Mouse (Mus musculus) small intestine, adult 2 months (tissue): Measurements from ENCODE around the gene Itsn1.

Experiments used
- CTCF ChIP-seq: fragments of 200-500 bp; IDR thresholded peaks from 2 replicates; pipeline ENCODE4 v1.5.1; 2012; ENCODE audit warnings: low read depth, mild to moderate bottlenecking, control low read depth, inconsistent platforms, low read length, moderate library complexity, mixed read lengths; ENCODE audit not compliant: insufficient replicate concordance, insufficient read length; ENCODE audit errors: extremely low read depth
- POLR2A ChIP-seq: fragments of 200-500 bp; IDR thresholded peaks from 2 replicates; pipeline ENCODE4 v1.6.1; 2012; ENCODE audit warnings: low read depth, mild to moderate bottlenecking, control low read depth, inconsistent platforms, low read length, moderate library complexity

DNA sequence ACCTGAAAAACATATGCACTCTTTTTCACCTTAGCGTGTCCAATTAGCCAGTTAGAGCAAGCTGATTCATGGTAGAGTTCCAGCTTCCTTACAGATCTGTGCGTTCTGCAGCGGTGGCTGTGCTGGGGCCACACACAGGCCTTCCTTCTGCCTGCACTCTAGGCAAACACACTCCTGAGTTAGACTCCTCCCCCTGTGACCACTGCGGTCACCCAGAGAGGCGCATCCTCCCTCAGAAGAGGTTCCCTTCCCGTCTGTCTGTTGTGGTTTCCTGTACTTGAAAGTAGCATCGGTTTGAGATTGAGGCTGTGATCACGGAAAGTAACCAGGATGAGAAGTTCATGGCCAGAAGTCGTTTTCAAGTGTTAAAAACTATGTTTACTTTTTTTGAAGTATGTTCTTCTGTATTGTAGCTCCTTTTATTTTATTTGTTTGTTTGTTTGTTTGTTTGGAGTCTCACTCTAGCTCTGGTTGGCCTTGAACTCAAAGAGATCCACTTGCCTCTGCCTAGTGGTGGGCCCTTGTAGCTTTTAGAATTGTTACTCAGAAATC is 96.8 kb downstream of the Itsn1 start:
- TF ChIP-seq CTCF: no peak
- TF ChIP-seq POLR2A: no peak
